Mouse (Mus musculus) spleen, postnatal 14 days (tissue): ENCODE measurements at regions not wholly inside any gene's neighbourhood (a gene's known extent, or its start where the extent isn't known, plus 50 kb on each side); places are given as distances from the start of the nearest gene placed in this dataset.

Experiments used
- DNase-seq, 2 experiments: peaks; one replicate each; pipeline ENCODE4 v3.0.0; 2021 to 2022; ENCODE audit warnings: low spot score in 2 of 2

GRCm38 (mm10) chr6:51754239-51754681 lies 230.6 kb downstream of the Snx10 start:
- no peak for DNase-seq

- no peak for DNase-seq
Observed at GRCm38 (mm10) chr6:51757131-51757530, 233.4 kb downstream of the Snx10 start.

- DNase-seq, result no peak
Observed at GRCm38 (mm10) chr6:51757746-51758145, 234.0 kb downstream of the Snx10 start.

- no peak for DNase-seq
Observed at GRCm38 (mm10) chr6:51758781-51759180, 235.1 kb downstream of the Snx10 start.

GRCm38 (mm10) chr6:51760372-51760771 lies 236.7 kb downstream of the Snx10 start:
- DNase-seq, result no peak

- DNase-seq, result no peak
Observed at GRCm38 (mm10) chr6:51761506-51761905, 237.8 kb downstream of the Snx10 start.

GRCm38 (mm10) chr6:51766482-51766881 lies 242.8 kb downstream of the Snx10 start:
- DNase-seq, result no peak

- DNase-seq, result no peak
Observed at GRCm38 (mm10) chr6:51767582-51768341, 244.1 kb downstream of the Snx10 start.

GRCm38 (mm10) chr6:51771001-51771400 lies 241.3 kb downstream of the Skap2 start:
- no peak for DNase-seq

GRCm38 (mm10) chr6:51771424-51771823 lies 240.9 kb downstream of the Skap2 start:
- no peak for DNase-seq

GRCm38 (mm10) chr6:51774771-51775170 lies 237.6 kb downstream of the Skap2 start:
- no peak for DNase-seq

GRCm38 (mm10) chr6:51785615-51786014 lies 226.7 kb downstream of the Skap2 start:
- DNase-seq, result no peak

- DNase-seq, result no peak
Observed at GRCm38 (mm10) chr6:51786836-51787235, 225.5 kb downstream of the Skap2 start.

GRCm38 (mm10) chr6:51788156-51788555 lies 224.2 kb downstream of the Skap2 start:
- no peak for DNase-seq

GRCm38 (mm10) chr6:51790293-51790692 lies 222.1 kb downstream of the Skap2 start:
- no peak for DNase-seq

- no peak for DNase-seq
Observed at GRCm38 (mm10) chr6:51790693-51791092, 221.7 kb downstream of the Skap2 start.

- DNase-seq, result peak in 1 of 2 experiments; percentile 15
Observed at GRCm38 (mm10) chr6:51795300-51795699, 217.0 kb downstream of the Skap2 start.

GRCm38 (mm10) chr6:51798577-51799240 lies 213.6 kb downstream of the Skap2 start:
- no peak for DNase-seq

- DNase-seq, result no peak
Observed at GRCm38 (mm10) chr6:51805656-51806055, 206.7 kb downstream of the Skap2 start.
